Mouse (Mus musculus) mature B cell (primary cell): ENCODE data around the gene Ptbp1.

Experiments
- in situ Hi-C: fragments of 300-500 bp; cut with MboI; formaldehyde crosslinking; loops from 2 replicates; pipeline ENCODE4 v1.14.3; 2019

Ptbp1 gene

DNA sequence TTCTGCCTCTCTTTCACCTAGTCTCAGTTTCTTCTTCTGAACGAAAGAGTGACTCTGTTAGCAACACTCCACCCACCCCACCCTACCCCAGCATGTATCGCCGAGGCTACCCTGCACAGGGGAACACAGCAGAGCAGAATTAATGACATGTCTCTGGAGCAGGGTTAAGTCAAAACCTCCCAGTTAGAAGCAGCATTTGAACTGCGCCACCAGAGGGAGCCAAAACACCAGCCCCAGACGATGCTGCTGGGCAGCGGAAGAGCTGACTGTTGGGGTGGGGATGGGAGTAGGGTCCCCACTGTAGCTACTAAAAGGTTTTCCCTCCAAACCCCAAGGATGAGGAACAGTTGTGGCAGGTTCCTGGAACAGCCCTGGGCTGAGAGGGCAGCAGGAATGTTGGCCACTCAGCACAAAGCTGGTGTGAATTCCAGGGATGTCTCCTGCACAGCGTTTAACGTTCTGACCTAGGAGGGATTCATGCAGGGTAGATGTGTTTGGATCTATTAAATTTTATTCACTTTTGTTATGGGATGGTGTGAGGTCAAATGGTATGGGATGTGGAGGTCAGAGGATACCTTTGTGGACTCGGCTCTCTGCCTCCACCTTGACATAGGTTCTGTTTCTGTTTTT lies 19.3 kb upstream of the Ptbp1 start:
- in situ Hi-C loops = loop anchor here (10.0 kb wide), 2 partner anchors 90 to 120 kb away; partner anchors contain the start of genes Arid3a and R3hdm4

- in situ Hi-C loops = loop anchor here (10.0 kb wide), 2 partner anchors 88 to 118 kb away; partner anchors contain the start of genes Arid3a and R3hdm4
Observed at GRCm38 (mm10) chr10:79836918-79837317, 17.3 kb upstream of the Ptbp1 start.

- in situ Hi-C loops = loop anchor here (10.0 kb wide), 2 partner anchors 87 to 117 kb away; partner anchors contain the start of genes Arid3a and R3hdm4
Observed at GRCm38 (mm10) chr10:79838151-79838550, 16.1 kb upstream of the Ptbp1 start.

DNA sequence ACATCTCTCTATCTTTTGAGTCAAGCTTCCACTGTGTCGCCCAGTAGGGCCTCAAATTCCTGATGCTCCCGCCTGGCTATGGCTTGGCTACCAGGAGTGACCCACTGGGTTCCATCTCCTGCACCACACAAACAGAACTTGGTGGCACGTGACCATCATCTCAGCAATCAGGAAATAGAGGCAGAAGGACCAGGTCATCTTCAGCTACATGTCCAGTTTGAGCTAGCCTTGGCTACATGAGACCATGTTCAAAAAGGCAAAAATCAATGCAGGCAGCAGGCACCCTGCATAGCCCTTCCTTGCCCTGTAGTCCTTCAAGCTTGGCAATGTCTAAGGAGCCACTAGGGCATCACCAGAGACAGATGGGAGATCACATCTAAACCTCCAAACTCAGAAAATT lies 14.1 kb upstream of the Ptbp1 start:
- in situ Hi-C loops = no loop called here

DNA sequence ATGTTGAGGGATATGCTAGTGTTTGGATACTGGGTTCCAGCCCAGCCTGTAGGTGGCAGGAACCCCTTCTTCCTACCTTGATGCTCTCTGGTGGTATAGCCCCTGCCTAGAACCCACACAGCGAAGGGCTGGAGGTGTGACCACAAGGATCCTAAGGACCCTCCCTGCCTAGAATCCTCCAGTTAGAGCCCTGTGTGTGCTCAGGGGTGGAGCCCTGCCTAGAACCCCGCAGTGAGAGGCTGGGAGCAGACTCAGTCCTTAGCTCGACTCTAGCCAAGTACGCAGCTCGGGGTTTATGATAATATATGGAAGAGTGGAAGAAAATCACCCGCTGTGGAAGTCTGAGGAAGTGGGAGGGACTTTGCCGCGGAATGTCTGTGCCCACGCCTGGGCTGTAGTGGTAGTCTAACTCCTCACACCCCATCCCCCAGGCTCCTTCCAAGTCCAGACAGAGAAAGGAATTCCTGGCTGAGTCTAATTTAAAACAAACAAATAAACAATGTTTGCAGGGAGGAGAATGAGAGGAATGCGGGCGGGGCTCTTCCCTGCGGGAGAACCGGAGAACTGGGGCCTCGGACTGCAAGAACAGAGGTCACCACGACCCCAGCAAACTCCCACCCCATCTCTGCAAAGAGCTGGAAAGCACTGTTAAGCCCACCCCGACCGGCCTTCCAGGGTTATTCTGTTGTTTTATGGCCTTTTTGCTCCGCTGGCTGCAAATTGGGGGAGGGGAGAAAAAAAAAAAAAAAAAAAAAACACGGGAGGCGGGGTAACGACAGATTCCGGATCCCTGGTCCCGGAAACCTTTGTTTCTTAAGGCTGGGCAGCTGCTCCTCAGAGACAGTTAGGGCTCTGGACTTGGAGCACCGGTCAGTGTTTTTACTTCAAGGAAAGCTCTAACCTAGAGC lies 13.3 kb upstream of the Ptbp1 start:
- in situ Hi-C loops = no loop called here

GRCm38 (mm10) chr10:79842322-79842721 lies 11.9 kb upstream of the Ptbp1 start:
- in situ Hi-C loops = no loop called here

- in situ Hi-C loops = no loop called here
Observed at GRCm38 (mm10) chr10:79843476-79843875, 10.8 kb upstream of the Ptbp1 start.

DNA sequence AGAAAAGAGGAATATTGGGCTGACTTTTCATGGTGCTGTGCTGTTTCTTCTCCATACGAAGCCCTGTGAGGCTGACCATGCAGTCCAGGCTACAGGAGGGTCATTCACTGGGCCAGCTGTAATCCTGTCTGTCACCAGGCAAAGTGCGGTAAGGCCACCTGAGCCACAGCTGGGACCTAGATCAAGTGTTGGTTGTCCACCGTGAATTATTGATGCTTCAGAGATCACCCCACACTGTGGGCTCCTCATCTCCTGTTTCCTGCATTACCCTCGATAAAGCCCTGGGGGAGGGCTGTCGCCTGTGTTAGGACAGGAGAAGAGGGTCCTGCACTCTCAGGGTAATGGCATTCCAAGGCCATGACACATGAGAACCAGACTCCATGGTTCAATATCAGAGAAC lies 7.7 kb upstream of the Ptbp1 start:
- in situ Hi-C loops = no loop called here

DNA sequence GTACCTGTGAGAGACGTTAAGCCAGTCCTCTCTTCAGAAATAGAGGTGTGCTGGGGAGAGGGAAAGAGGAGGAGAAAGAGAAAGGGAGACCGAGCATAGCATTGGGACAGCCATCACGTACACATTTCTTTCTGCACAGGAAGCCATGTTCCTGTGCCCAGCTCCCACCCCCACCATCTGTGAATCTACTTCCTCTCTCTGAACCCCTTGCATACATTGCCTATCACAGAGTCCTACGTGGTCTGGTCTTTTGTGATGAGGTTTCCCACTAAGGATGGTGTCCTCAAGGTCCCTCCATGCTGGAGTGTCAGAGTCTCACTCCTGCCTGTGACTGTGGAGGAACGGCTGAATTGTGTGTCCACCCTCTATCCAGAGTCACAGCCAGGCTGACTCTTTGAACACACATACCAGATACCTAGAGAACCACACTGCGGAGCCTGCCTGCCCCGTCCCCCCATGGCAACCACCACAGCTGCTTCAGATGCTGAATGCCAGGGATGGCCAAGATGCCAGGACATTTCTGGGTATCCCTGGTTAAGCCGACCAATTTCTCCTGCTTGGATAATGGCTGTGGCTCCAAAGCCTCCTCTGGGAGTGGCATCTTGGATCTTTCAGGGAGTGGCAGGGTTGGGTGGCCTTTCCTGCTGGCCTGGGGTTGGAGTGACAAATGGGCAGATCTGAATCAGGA lies 4.1 kb upstream of the Ptbp1 start:
- in situ Hi-C loops = no loop called here

- in situ Hi-C loops = no loop called here
Observed at GRCm38 (mm10) chr10:79851653-79852052, 2.6 kb upstream of the Ptbp1 start.

DNA sequence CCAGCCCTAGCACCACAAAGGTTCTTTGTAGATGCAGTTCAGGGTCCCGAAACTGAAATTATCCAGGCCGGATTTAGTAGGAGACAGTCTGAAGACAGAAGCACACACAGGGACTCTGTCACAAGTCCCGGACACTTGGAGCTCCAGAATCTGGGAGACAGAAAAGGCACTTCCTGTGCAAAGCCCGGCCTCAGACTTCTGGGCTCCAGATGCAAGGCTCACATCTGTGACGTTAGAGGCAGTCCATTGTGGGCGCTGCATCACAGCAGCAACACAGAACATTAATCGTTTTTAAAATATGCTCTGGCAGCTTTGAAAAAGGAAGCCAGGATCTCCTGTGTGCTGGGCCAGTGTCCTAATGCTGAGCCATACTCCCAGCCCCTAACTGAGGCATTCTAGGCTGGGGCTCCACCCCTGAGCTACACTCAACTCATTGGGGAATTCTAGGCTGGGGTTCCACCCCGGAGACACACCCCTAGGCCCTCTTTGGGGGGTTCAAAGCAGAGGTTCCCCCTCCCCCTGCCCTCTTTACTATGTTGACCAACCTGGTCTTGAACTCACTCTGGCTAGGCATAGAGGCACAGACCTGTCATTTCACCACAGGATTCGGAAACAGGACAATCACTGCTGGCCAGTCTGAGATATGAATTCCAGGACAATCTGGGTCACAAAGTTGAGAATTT lies 2.0 kb upstream of the Ptbp1 start:
- in situ Hi-C loops = no loop called here

DNA sequence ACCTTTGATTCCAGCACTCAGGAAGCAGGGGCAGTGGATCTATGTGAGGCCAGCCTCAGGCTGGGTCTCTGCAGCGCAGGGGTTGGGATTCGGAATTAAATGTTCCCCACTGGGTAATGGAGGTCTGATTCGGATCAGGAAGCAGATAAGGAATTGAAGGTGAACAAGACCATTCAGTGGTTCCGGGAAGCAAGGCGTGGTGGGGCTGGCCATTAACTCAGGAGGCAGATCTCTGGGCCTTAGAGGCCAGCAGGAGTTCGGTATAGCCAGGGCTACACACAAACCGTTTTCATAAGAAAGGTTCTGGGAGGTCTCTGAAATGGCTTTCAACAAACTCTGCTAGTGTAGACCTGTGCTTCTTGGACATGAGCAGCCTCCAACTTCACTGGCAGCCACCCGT lies 1.4 kb upstream of the Ptbp1 start:
- in situ Hi-C loops = no loop called here

DNA sequence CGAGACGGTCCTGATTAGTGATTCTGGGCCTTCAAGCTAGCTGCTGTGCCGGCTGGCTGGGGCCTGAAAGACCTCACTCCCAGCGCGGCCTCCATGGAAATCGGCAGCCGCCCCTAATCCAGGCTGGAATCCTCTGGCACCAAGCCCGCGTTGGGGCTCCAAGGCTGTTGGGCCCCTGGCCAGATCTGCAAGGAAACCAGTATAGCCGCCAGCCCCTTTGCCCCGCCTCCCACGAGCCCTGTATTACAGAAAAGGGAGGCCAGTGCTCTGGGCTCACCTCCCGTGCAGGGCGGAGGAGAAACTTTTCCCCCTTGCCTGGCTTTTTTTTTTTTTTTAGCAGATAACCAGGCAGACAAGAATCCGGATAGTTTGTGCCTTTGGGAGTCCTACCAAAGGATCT lies 835 bp upstream of the Ptbp1 start:
- in situ Hi-C loops = no loop called here

GRCm38 (mm10) chr10:79854801-79855541 lies 744 bp downstream of the Ptbp1 start:
- in situ Hi-C loops = no loop called here

- in situ Hi-C loops = no loop called here
Observed at GRCm38 (mm10) chr10:79855558-79856184, 1.4 kb downstream of the Ptbp1 start.

DNA sequence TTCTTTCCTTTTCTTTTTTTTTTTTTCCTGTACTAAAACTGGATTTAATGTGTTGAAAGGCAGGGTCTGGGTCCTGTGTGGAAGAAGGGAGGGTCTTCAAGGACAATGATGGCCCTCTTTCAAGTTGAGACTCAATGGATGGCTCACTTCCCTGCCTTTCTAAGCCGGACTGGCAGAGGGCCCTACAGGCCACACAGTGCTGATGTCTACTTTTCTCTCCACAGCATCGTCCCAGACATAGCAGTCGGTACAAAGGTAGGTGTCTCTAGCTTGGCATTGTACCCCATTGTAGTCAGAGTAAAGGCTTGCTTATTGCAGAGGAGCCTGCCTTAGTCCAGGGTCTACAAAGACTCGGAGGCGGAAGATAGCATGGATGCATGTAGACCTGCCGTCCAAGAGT lies 2.1 kb downstream of the Ptbp1 start:
- in situ Hi-C loops = no loop called here

- in situ Hi-C loops = no loop called here
Observed at GRCm38 (mm10) chr10:79856704-79857451, 2.7 kb downstream of the Ptbp1 start.

- in situ Hi-C loops = no loop called here
Observed at GRCm38 (mm10) chr10:79857452-79857811, 3.2 kb downstream of the Ptbp1 start.

DNA sequence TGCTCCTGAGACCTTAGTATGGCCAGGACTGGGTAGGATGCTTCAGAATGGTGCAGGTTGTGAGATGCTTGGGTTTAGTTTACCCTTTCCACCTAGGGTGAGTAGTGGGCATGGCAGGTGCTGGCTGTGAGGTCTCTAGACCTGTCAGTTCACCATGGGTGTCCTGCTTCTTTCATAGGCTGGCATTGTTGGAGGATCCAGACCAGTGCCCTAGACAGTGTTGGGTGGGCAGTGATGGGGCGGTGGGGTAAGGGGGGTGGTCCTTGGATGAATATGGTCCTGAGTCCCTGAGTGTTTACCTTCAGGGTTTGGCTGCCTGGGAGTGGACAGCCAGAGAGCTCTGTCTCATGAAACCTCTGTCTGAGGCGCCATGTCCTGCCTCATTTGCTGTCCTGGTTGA lies 3.7 kb downstream of the Ptbp1 start:
- in situ Hi-C loops = no loop called here
